Mouse (Mus musculus) cerebellum, postnatal 36 days (tissue): ENCODE data around the gene Myo10.
A peak's percentile ranks its signal among the peaks of the same experiment; 100 is the strongest.

Source experiments
- DNase-seq, 2 experiments: peaks; one replicate each; pipeline ENCODE4 v3.0.0; 2021 to 2022; ENCODE audit warnings: mixed read lengths in 2 of 2

Gene Myo10

GRCm38 (mm10) chr15:25652933-25653332 is 30.6 kb downstream of the Myo10 start:
- DNase-seq: no peak

GRCm38 (mm10) chr15:25653680-25654079 is 31.4 kb downstream of the Myo10 start:
- DNase-seq: no peak

- no peak for DNase-seq
Measured at GRCm38 (mm10) chr15:25662833-25663519, 40.7 kb downstream of the Myo10 start.

GRCm38 (mm10) chr15:25669283-25670247 is 47.2 kb downstream of the Myo10 start:
- no peak for DNase-seq

- DNase-seq: no peak
Measured at GRCm38 (mm10) chr15:25673231-25673980, 51.1 kb downstream of the Myo10 start.

GRCm38 (mm10) chr15:25674099-25674931 is 52.0 kb downstream of the Myo10 start:
- DNase-seq: peak; percentile 57 to 59

GRCm38 (mm10) chr15:25674932-25675250 is 52.6 kb downstream of the Myo10 start:
- DNase-seq: no peak

GRCm38 (mm10) chr15:25675359-25675758 is 53.0 kb downstream of the Myo10 start:
- no peak for DNase-seq

GRCm38 (mm10) chr15:25676056-25676785 is 53.9 kb downstream of the Myo10 start:
- DNase-seq: peak in 1 of 2 experiments; percentile 29

GRCm38 (mm10) chr15:25679081-25679480 is 56.8 kb downstream of the Myo10 start:
- DNase-seq: peak; percentile 68 to 72

GRCm38 (mm10) chr15:25679616-25680015 is 57.3 kb downstream of the Myo10 start:
- DNase-seq: no peak

GRCm38 (mm10) chr15:25680269-25680818 is 58.0 kb downstream of the Myo10 start:
- no peak for DNase-seq

- DNase-seq: no peak
Measured at GRCm38 (mm10) chr15:25682953-25683507, 60.7 kb downstream of the Myo10 start.

- DNase-seq: no peak
Measured at GRCm38 (mm10) chr15:25685186-25685585, 62.9 kb downstream of the Myo10 start.

- no peak for DNase-seq
Measured at GRCm38 (mm10) chr15:25688424-25689283, 66.3 kb downstream of the Myo10 start.

GRCm38 (mm10) chr15:25689477-25689876 is 67.2 kb downstream of the Myo10 start:
- DNase-seq: no peak

GRCm38 (mm10) chr15:25690066-25690745 is 67.9 kb downstream of the Myo10 start:
- DNase-seq: no peak

- no peak for DNase-seq
Measured at GRCm38 (mm10) chr15:25690746-25691105, 68.4 kb downstream of the Myo10 start.

- no peak for DNase-seq
Measured at GRCm38 (mm10) chr15:25692254-25692950, 70.1 kb downstream of the Myo10 start.
